Mouse (Mus musculus) lung, postnatal 0 days (tissue): ENCODE data around the gene 6430550D23Rik.

ENCODE experiments used
- CTCF ChIP-seq: IDR thresholded peaks from 2 replicates; pipeline ENCODE4 v1.5.1; 2016; ENCODE audit warnings: antibody characterized with exemption, mild to moderate bottlenecking
- EP300 ChIP-seq: IDR thresholded peaks from 2 replicates; pipeline ENCODE4 v1.6.1; 2016; ENCODE audit warnings: antibody characterized with exemption, mild to moderate bottlenecking, control low read depth

DNA sequence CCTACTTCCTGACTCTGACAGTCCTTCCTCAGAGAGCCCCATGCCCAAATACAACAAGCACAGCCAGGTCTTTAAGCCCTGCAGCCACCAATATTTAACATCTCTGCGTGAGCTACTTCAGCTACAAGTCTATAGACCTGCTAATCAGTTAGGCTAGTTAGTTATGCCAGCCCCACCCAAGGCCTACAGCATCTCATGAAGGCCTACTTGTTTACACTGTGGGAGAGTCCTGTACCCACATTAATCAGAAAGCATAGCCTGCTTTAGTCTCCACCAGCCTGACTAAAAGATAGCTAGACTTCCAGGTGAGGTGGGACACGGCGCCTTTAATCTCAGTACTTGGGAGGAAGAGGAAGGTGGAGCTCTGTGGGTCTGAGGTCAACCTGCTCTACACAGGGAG lies 31.6 kb upstream of the 6430550D23Rik start:
- no peak for TF ChIP-seq CTCF
- TF ChIP-seq EP300, result no peak
